In the genomic region with DNA sequence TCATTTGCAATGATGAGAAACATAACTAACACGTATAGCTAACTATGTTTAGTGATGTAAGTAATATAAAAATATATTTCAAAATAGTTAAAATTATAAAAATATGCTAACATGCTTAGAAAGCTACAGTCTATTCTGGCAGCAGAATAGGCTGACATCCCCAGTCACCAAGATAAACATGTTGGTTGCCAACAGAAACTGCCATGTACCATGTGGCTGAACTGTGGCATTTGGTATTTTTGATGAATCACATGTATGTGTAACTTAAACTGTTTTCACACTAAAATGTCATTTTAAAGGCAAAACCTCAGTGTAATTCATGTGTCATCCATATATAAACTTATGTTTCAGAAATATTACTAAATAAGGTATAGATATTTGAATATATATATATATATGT, we compare ENCODE assay signal across 22 mouse cellular contexts. TPM values are rescaled to one million over a fixed set of nuclear protein-coding genes. Genes with fewer than 3 reads are reported as not detected.
DNase-seq lines count a peak whose midpoint lies in the region; ATAC-seq and TF ChIP-seq lines count a peak whose summit lies in the region.
"Had no signal": no experiment of that assay in that cellular context is flagged by ENCODE, and none has a peak within 500 bp of the region (broad histone marks: within the 10 kb centered on the region; RNA-seq: fewer than 3 reads in every experiment).

No protein-coding gene starts in this region.

- H3K9me3 ChIP-seq in forebrain, embryonic 16.5 days (ENCODE audit: control insufficient read depth, low read length), result no peaks in the 10 kb centered on the region
- H3K9me3 ChIP-seq in forebrain, embryonic 10.5 days, result no peaks in the 10 kb centered on the region
- H3K9me3 ChIP-seq: embryonic facial prominence, embryonic 10.5 days; embryonic facial prominence, embryonic 12.5 days; forebrain, embryonic 13.5 days had no signal

- H3K36me3 ChIP-seq in forebrain, embryonic 16.5 days (ENCODE audit: control insufficient read depth, insufficient read depth), result no peaks in the 10 kb centered on the region
- H3K36me3 ChIP-seq in forebrain, embryonic 10.5 days (replicated peaks), result no peaks in the 10 kb centered on the region
- H3K36me3 ChIP-seq: embryonic facial prominence, embryonic 10.5 days; embryonic facial prominence, embryonic 12.5 days had no signal

- H3K27me3 ChIP-seq in forebrain, embryonic 16.5 days (replicated peaks; ENCODE audit: control insufficient read depth, insufficient read depth, low read length), result no peaks in the 10 kb centered on the region
- no peaks in the 10 kb centered on the region for H3K27me3 ChIP-seq in forebrain, embryonic 10.5 days (ENCODE audit: poor library complexity, severe bottlenecking)
- H3K27me3 ChIP-seq: embryonic facial prominence, embryonic 12.5 days; forebrain, embryonic 13.5 days had no signal

- no peak overlapping the region for H3K4me3 ChIP-seq in forebrain, embryonic 16.5 days (replicated peaks; ENCODE audit: low read length)
- H3K4me3 ChIP-seq in forebrain, embryonic 10.5 days, result no peak overlapping the region
- H3K4me3 ChIP-seq: embryonic facial prominence, embryonic 10.5 days; embryonic facial prominence, embryonic 12.5 days; forebrain, embryonic 13.5 days had no signal

- peak; percentile 84 for ATAC-seq in forebrain, embryonic 16.5 days

- H3K4me1 ChIP-seq in forebrain, embryonic 16.5 days (replicated peaks; ENCODE audit: control insufficient read depth, insufficient read depth, low read length), result no peaks in the 10 kb centered on the region; the same call in 1 of the 2 replicates
- H3K4me1 ChIP-seq in forebrain, embryonic 10.5 days, result no peaks in the 10 kb centered on the region
- H3K4me1 ChIP-seq: embryonic facial prominence, embryonic 10.5 days; embryonic facial prominence, embryonic 12.5 days; forebrain, embryonic 13.5 days had no signal

- H3K9ac ChIP-seq in forebrain, embryonic 16.5 days (replicated peaks; ENCODE audit: low read depth, low read length), result no peak overlapping the region
- H3K9ac ChIP-seq: embryonic facial prominence, embryonic 12.5 days; forebrain, embryonic 13.5 days had no signal

- H3K4me2 ChIP-seq in forebrain, embryonic 16.5 days (ENCODE audit: low read length), result no peak overlapping the region
- H3K4me2 ChIP-seq: embryonic facial prominence, embryonic 12.5 days; forebrain, embryonic 13.5 days had no signal

- DNase-seq in forebrain, embryonic 10.5 days (ENCODE audit: extremely low spot score, low spot score), result no peak
- peak; percentile 3 for DNase-seq in brain, adult 2 months (ENCODE audit: low read depth, low spot score)
- DNase-seq in brain, embryonic 14.5 days (ENCODE audit: low read depth), result peak; percentile 58
- DNase-seq in adrenal gland, adult 8-10 months, result no peak
- DNase-seq: adrenal gland, adult 2 months; adrenal gland, postnatal 14 days; adrenal gland, postnatal 36 days; cerebellum, adult 11-12 months; cerebellum, adult 2 months; cerebellum, adult 9-10 months; cerebellum, postnatal 10 days; cerebellum, postnatal 25 days had no signal

- TF ChIP-seq POLR2A in brain, embryonic 14.5 days (IDR thresholded peaks at IDR 0.05; ENCODE audit: borderline replicate concordance, extremely low read depth, insufficient read depth, insufficient read length, poor library complexity, severe bottlenecking), result no peak

- no peak for TF ChIP-seq CTCF in brain, embryonic 14.5 days (IDR thresholded peaks at IDR 0.05; ENCODE audit: borderline replicate concordance, extremely low read depth, insufficient read depth, insufficient read length)

- 68% methylated on average over 1 of the region's 1 CpGs for WGBS in forebrain, embryonic 16.5 days
- 90% methylated on average over 1 of the region's 1 CpGs for WGBS in forebrain, embryonic 10.5 days

- H3K27ac ChIP-seq in forebrain, embryonic 16.5 days (ENCODE audit: low read length), result no peak overlapping the region
- H3K27ac ChIP-seq in forebrain, embryonic 10.5 days, result no peak overlapping the region
- H3K27ac ChIP-seq: embryonic facial prominence, embryonic 10.5 days; embryonic facial prominence, embryonic 12.5 days; forebrain, embryonic 13.5 days had no signal

RNA-seq across cellular contexts. Expression of a gene that starts 15.8 kb away (rescaled TPM):
- not detected in 2 replicates for polyA plus RNA-seq in forebrain, embryonic 16.5 days (2015; fragmentation: Nextera tagmentation; extraction: Ambion mirVana)
- not detected in 2 replicates for polyA plus RNA-seq in forebrain, embryonic 10.5 days (2016; fragmentation: Nextera tagmentation; extraction: Ambion mirVana)
- polyA plus RNA-seq in brain, embryonic 14.5 days (2012; rRNA removed), result not detected in 2 replicates
- total RNA-seq in adrenal gland, adult 8-10 months (2022), result not detected
- total RNA-seq: adrenal gland, adult 2 months; adrenal gland, postnatal 14 days; adrenal gland, postnatal 36 days; gastrocnemius, adult 18-20 months; MEL had no signal
- polyA plus RNA-seq: adrenal gland, adult 2 months; cerebellum, adult 2 months; cortical plate, adult 2 months; embryonic facial prominence, embryonic 10.5 days; embryonic facial prominence, embryonic 12.5 days; embryonic facial prominence, embryonic 14.5 days; forebrain, embryonic 13.5 days had no signal

RNA-seq across cellular contexts. Expression of a gene that starts 24.3 kb away (rescaled TPM):
- polyA plus RNA-seq in forebrain, embryonic 16.5 days (2015; fragmentation: Nextera tagmentation; extraction: Ambion mirVana), result not detected in 2 replicates
- not detected in 2 replicates for polyA plus RNA-seq in forebrain, embryonic 10.5 days (2016; fragmentation: Nextera tagmentation; extraction: Ambion mirVana)
- not detected in 2 replicates for polyA plus RNA-seq in brain, embryonic 14.5 days (2012; rRNA removed)
- total RNA-seq in adrenal gland, adult 8-10 months (2022), result not detected
- total RNA-seq: adrenal gland, adult 2 months; adrenal gland, postnatal 14 days; adrenal gland, postnatal 36 days; gastrocnemius, adult 18-20 months; MEL had no signal
- polyA plus RNA-seq: adrenal gland, adult 2 months; cerebellum, adult 2 months; cortical plate, adult 2 months; embryonic facial prominence, embryonic 10.5 days; embryonic facial prominence, embryonic 12.5 days; embryonic facial prominence, embryonic 14.5 days; forebrain, embryonic 13.5 days had no signal

RNA-seq across cellular contexts. Expression of a gene that starts 32.8 kb away (rescaled TPM):
- not detected in 2 replicates for polyA plus RNA-seq in forebrain, embryonic 16.5 days (2015; fragmentation: Nextera tagmentation; extraction: Ambion mirVana)
- not detected in 2 replicates for polyA plus RNA-seq in forebrain, embryonic 10.5 days (2016; fragmentation: Nextera tagmentation; extraction: Ambion mirVana)
- not detected in 2 replicates for polyA plus RNA-seq in brain, embryonic 14.5 days (2012; rRNA removed)
- total RNA-seq in adrenal gland, adult 8-10 months (2022), result not detected
- total RNA-seq: adrenal gland, adult 2 months; adrenal gland, postnatal 14 days; adrenal gland, postnatal 36 days; gastrocnemius, adult 18-20 months; MEL had no signal
- polyA plus RNA-seq: adrenal gland, adult 2 months; cerebellum, adult 2 months; cortical plate, adult 2 months; embryonic facial prominence, embryonic 10.5 days; embryonic facial prominence, embryonic 12.5 days; embryonic facial prominence, embryonic 14.5 days; forebrain, embryonic 13.5 days had no signal

RNA-seq across cellular contexts. Expression of a gene that starts 41.3 kb away (rescaled TPM):
- not detected in 2 replicates for polyA plus RNA-seq in forebrain, embryonic 16.5 days (2015; fragmentation: Nextera tagmentation; extraction: Ambion mirVana)
- polyA plus RNA-seq in forebrain, embryonic 10.5 days (2016; fragmentation: Nextera tagmentation; extraction: Ambion mirVana), result not detected in 2 replicates
- not detected in 2 replicates for polyA plus RNA-seq in brain, embryonic 14.5 days (2012; rRNA removed)
- not detected for total RNA-seq in adrenal gland, adult 8-10 months (2022)
- total RNA-seq: adrenal gland, adult 2 months; adrenal gland, postnatal 14 days; adrenal gland, postnatal 36 days; gastrocnemius, adult 18-20 months; MEL had no signal
- polyA plus RNA-seq: adrenal gland, adult 2 months; cerebellum, adult 2 months; cortical plate, adult 2 months; embryonic facial prominence, embryonic 10.5 days; embryonic facial prominence, embryonic 12.5 days; embryonic facial prominence, embryonic 14.5 days; forebrain, embryonic 13.5 days had no signal

RNA-seq across cellular contexts. Expression of a gene that starts 49.8 kb away (rescaled TPM):
- polyA plus RNA-seq in forebrain, embryonic 16.5 days (2015; fragmentation: Nextera tagmentation; extraction: Ambion mirVana), result not detected in 2 replicates
- not detected in 2 replicates for polyA plus RNA-seq in forebrain, embryonic 10.5 days (2016; fragmentation: Nextera tagmentation; extraction: Ambion mirVana)
- polyA plus RNA-seq in brain, embryonic 14.5 days (2012; rRNA removed), result not detected in 2 replicates
- not detected for total RNA-seq in adrenal gland, adult 8-10 months (2022)
- total RNA-seq: adrenal gland, adult 2 months; adrenal gland, postnatal 14 days; adrenal gland, postnatal 36 days; ES-E14; gastrocnemius, adult 18-20 months; MEL had no signal
- polyA plus RNA-seq: adrenal gland, adult 2 months; C2C12; cerebellum, adult 2 months; cortical plate, adult 2 months; embryonic facial prominence, embryonic 10.5 days; embryonic facial prominence, embryonic 12.5 days; embryonic facial prominence, embryonic 14.5 days; forebrain, embryonic 13.5 days had no signal

Comparison
In these comparisons a context has a peak if more than half of its experiments do, and no peak if none do; other contexts are left out.
1. DNase-seq: peak in brain, adult 2 months (single experiment) and brain, embryonic 14.5 days (single experiment); none in forebrain, embryonic 10.5 days (single experiment) and adrenal gland, adult 8-10 months (single experiment).